Mouse (Mus musculus): ENCODE data around the gene Rfpl4.
"Not testable (repeated sequence)": the region's sequence is repeated elsewhere in the genome, so short reads cannot be mapped to it uniquely, and the experiment has no call there.

Gene Rfpl4

GRCm38 (mm10) chr7:5116850-5117249 is at the start of gene Rfpl4:
TSS of gene Rfpl4 (minus strand) at chr7:5116950.
- DNase-seq (ENCODE audit: low read depth, low spot score), result no peak

DNA sequence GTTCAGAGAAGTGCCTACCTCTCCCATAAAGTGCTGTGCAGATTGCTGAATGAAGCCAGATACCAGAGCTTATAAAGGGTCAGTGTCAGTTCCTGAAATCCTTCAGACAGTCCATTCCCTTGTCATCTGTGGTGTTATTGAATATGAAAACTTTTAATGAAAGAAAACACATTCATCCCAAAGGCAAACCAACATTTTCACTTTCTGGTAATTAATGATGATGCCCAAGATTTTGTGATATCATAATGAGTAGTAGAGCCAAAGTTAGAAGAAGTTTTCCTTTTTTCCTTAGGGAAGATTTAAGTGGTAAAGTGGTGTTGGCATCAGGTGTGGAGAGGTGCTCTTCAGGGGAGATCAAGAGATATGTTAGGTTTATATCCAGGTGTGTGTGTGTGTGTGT is 32.8 kb upstream of the Rfpl4 start, which contains the start of gene Vmn1r55:
TSS of gene Vmn1r55 (minus strand) at position 101 of the 400 bp plus-strand sequence.
- DNase-seq (ENCODE audit: low read depth, low spot score), result not testable (repeated sequence)

GRCm38 (mm10) chr7:5125549-5126406 is 9.0 kb upstream of the Rfpl4 start, which contains the start of gene Rasl2-9:
TSS of gene Rasl2-9 (minus strand) at chr7:5125950.
- DNase-seq (ENCODE audit: low read depth, low spot score), result peak; percentile 17

GRCm38 (mm10) chr7:5125078-5125477 is 8.3 kb upstream of the Rfpl4 start:
- no peak for DNase-seq (ENCODE audit: low read depth, low spot score)

DNA sequence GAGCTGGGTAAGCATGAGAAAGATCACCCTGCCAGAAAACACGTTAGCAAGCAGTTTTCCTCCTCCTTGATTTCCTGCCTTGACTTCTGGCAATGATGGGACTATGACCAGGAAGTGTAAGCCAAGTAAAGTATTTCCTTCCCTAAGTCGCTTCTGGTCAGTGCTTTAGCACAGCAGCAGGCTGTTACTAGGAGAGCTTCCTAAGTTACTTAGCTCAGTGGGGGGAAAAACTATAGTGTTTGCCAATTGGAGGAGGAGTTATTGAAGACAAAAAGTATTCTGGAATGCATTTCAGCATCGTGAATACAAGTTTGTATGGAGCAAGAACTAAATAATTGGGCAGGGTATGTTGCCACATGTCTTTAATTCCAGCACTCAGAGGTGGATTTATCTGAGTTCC is 4.0 kb downstream of the Rfpl4 start:
- no peak for DNase-seq (ENCODE audit: low read depth, low spot score)

- no peak for DNase-seq (ENCODE audit: low read depth, low spot score)
Observed at GRCm38 (mm10) chr7:5109301-5109700, 7.4 kb downstream of the Rfpl4 start.

DNA sequence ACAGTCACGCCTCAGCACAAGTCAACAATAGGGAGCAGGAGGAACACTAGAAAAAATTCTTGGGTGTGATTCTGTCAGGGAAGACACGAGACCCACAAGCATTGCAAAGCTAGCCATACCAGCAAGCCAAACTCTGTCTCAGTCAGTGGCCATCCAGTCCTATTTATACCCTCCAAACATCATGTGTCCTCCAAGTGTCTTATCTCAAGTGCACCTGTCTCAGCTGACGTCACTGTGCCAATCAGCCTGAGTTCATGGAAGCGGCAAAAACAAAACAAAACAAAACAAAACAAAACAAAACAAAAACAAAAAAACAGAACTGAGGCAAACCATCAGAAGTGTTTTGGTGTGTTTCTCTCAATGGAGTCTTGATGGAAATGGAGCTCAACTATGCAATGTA is 8.5 kb downstream of the Rfpl4 start:
- DNase-seq (ENCODE audit: low read depth, low spot score), result no peak

DNA sequence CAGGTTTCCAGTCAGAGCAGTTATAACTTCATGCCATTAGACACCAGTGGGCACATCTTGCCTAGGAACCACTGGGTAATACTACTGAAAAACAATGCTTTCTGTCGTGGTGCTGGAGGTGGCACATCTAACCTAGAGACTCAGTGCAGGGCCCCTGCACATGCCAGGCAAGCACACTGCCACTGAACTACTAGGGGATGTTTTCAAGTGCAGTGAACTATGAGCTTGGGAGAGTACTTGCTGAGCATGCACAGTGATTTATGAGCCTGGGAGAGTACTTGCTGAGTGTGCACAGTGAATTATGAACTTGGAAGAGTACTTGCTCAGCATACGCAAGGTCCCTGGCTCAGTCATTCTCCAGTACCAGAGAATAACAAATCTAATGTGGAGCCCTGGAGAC is 14.2 kb downstream of the Rfpl4 start:
- DNase-seq (ENCODE audit: low read depth, low spot score), result no peak

DNA sequence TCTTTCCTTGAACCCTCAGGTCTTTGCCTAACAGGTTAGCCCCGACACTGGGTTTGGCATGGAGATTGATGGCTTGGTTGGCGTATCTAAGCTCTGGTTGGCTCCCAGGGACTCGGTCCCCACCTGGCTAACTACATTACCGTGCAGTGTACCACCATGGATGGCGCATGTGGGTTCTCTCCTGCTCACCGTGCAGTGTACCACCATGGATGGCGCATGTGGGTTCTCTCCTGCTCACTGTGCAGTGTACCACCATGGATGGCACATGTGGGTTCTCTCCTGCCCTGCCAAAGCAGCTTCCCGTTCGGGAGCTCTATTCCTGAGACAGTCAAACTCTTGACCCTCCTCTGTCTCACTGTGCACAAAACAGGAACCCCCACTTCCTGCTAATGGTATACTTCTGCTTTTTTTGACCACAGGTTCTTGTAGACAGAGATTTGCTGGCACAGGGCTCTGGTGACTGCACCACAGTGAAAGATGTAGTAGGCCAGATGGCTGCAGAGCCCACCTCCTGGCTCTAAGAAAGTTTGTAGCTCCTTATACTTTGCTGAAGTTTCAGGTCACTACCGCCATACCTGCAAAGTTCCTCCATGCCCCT is 15.6 kb downstream of the Rfpl4 start:
- no peak for DNase-seq (ENCODE audit: low read depth, low spot score)

- DNase-seq (ENCODE audit: low read depth, low spot score), result no peak
Observed at GRCm38 (mm10) chr7:5099796-5100195, 17.0 kb downstream of the Rfpl4 start.

DNA sequence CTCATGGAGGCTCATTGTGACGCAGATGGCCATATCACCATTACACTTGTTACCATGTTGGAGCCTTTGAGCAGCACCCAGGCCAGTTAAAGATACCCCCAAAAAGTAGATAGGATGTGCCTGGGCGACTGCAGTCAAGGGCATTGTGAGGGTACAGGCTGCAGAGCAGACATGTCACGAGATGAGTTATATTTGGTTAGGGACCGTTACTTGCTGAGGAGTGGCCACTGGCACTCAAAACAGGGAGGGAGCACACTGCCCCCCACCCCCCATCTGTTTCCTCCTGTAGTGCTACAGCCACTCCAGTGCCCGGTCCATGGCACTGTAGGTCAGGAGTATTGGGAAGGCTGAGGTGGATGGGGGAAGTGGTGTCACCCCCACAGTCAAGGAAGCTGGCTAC is 18.0 kb downstream of the Rfpl4 start:
- DNase-seq (ENCODE audit: low read depth, low spot score), result no peak

DNA sequence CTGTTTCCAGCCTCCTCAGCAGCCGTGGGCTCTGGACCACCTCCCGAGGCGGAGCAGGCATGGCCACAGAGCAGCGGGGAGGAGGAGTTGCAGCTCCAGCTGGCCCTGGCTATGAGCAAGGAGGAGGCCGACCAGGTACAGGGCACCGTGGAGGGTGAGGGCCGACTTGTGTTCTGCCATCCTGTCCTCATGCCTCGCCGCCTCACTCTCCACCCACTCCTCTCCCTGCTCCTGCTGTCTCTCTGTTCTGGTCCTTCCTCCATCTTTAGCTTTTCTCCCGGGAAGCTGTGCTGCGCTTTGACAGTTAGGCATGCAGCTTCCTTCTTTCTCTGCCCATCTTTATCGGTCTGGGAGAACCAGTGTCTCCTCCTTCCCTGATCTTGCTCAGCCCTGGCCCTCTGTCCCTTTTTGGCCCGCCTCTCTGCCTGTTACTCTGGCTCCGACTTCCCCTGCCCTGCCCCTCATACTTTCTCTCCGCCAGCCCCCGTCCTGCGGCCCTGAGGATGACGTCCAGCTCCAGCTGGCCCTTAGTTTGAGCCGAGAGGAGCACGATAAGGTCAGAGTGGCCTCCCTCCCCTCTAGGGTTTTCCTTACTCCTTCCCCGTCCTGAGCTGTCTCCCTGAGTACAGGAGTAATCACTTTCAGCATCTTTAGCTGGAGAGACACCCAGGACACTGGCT is 23.8 kb downstream of the Rfpl4 start:
- DNase-seq (ENCODE audit: low read depth, low spot score), result no peak

GRCm38 (mm10) chr7:5092381-5092780 is 24.4 kb downstream of the Rfpl4 start:
- no peak for DNase-seq (ENCODE audit: low read depth, low spot score)

DNA sequence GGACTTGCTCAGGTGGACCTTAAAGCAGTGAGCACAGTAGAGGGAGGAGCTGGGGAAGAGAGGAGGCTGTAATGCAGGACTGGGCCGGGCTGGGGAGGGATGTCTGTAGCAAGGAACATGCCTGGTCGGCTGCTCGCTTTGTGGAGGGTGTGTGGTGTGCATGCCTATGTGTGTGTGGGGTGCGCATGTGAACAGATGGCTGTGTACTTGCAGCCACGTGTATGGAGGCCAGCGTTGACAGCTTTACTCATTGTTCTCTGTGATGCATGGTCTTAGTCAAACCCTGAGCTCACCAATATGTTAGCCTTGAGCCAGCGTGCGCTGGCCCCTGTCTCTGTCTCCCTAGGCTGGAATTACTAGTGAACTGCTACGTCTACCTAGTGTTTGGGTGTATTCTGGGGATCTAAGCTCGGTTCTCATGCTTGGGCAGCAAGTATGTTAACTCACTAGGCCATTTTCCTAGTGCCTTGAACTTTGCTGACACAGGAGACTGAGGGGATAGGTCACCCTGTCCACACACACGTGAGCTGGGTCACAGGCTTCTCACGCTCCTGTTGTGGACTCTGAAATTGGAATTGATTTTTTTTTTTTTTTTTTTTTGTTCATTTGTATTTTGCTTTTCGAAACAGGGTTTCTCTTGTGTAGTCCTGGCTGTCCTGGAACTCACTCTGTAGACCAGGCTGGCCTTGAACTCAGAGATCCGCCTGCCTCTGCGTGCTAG is 25.6 kb downstream of the Rfpl4 start:
- DNase-seq (ENCODE audit: low read depth, low spot score), result no peak

GRCm38 (mm10) chr7:5089853-5090252 is 26.9 kb downstream of the Rfpl4 start:
- no peak for DNase-seq (ENCODE audit: low read depth, low spot score)

GRCm38 (mm10) chr7:5087886-5088285 is 28.9 kb downstream of the Rfpl4 start:
- no peak for DNase-seq (ENCODE audit: low read depth, low spot score)

DNA sequence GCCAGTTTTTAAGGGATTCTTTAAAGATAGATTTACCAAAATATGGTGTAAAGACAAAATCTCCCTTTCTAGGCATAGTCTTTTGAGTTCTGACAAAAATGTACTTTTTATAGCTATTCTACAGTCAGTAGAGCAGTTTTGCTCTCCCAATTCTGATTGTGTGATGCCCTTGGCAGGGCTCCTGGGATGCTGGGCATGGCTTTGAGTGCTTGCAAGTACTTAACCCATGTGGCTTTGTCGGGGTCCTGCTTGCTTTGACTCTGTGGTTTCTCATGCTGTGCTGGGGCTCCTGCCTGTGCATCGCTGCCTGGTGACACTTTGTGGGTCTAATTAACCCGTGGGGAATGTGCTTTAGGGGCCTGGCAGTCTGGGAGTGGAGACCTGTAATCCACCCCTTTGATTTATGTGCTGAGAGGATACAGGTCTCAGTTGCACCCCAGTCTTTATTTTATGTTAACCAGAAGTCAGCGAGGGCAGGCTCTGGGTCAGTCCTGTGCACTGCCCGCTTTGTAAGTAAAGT is 29.8 kb downstream of the Rfpl4 start:
- DNase-seq (ENCODE audit: low read depth, low spot score), result no peak

DNA sequence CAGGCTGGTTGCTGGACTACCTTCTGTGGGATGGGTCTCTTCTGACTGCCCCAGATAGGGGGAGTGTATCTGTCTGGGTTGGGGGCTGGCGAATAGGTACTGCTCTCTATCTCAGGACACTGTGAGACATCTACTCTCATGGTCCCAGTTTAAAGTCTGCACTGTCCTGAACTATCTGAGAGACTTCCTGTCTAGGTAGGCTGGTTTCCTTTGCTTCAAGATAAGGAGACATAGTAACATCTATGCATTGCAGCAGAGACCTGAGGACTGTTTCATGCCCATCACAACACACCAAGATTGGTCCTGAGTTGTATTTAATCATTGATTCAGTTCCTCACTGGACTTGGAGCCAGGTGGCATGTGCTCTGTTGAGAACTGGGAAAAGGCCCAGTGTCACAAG is 31.2 kb downstream of the Rfpl4 start:
- no peak for DNase-seq (ENCODE audit: low read depth, low spot score)

GRCm38 (mm10) chr7:5083325-5084105 is 33.2 kb downstream of the Rfpl4 start:
- DNase-seq (ENCODE audit: low read depth, low spot score), result no peak

DNA sequence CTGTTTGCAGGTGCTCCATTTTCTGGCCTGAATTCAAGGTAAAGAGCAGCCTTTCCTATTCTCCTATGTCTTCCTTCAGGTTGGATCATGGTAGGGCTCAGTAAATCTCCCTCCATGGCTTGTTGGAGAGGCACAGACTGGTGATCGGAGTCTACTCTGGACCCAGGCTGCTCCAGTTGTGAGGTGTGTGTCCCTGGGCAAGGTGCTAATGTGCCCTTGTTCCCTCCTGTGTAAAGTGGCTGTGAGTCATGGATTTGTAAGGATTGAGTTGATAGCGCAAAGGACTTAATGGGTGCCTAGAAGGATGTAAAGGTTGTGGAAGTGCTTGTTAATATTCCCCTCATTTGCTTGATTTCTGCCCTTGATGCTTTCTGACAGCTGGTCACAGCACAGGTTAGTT is 34.8 kb downstream of the Rfpl4 start:
- DNase-seq (ENCODE audit: low read depth, low spot score), result no peak

DNA sequence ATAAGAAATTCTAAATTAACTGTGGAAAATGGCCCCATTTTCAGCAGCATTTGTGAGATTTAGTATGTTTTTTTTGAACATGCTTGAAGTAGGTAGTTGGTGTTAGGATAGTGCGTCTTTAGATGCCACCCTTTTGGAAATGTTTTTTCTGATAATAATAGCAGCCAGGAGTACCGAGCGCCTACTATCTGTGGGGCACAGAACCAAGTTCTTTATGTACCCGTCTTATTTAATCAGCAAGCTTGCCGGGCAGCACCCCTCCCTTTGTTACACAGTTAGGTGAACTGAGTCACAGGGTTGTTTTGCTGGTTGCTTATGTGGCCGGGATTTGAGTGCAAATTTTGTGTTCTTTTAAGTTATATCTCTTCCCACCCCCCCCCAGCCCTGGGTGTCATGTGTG is 35.5 kb downstream of the Rfpl4 start:
- no peak for DNase-seq (ENCODE audit: low read depth, low spot score)
